Mouse (Mus musculus) layer of hippocampus, postnatal 36 days (tissue): ENCODE results near the gene 4933424G06Rik. TPM values are rescaled to one million over a fixed set of nuclear protein-coding genes. Genes with fewer than 3 reads are reported as not detected.

Experiments
- DNase-seq, 2 experiments: peaks; one replicate each; pipeline ENCODE4 v3.0.0; 2022
- total RNA-seq, 2 experiments: library from RNA; stranded (reverse); gene quantifications; 2 replicates each; pipeline ENCODE4 v1.2.3; 2021

4933424G06Rik gene
- total RNA-seq, 2 experiments from 2014 or later, result not detected

GRCm38 (mm10) chr1:36711104-36711503 is 1.2 kb downstream of the 4933424G06Rik start:
- DNase-seq, result no peak

- DNase-seq, result no peak
Observed at GRCm38 (mm10) chr1:36714311-36714710, 4.4 kb downstream of the 4933424G06Rik start, which contains the start of gene Actr1b. Actr1b (minus strand) TSS chr1:36714422.

GRCm38 (mm10) chr1:36718786-36719185 is 8.8 kb downstream of the 4933424G06Rik start:
- no peak for DNase-seq

GRCm38 (mm10) chr1:36723146-36724056 is 13.5 kb downstream of the 4933424G06Rik start:
- DNase-seq, result no peak

GRCm38 (mm10) chr1:36724057-36724431 is 14.1 kb downstream of the 4933424G06Rik start:
- no peak for DNase-seq

GRCm38 (mm10) chr1:36737300-36737699 is 27.4 kb downstream of the 4933424G06Rik start:
- peak; percentile 71 to 79 for DNase-seq

GRCm38 (mm10) chr1:36739231-36739630 is 29.3 kb downstream of the 4933424G06Rik start:
- no peak for DNase-seq

- DNase-seq, result no peak
Observed at GRCm38 (mm10) chr1:36743046-36743445, 33.1 kb downstream of the 4933424G06Rik start.

GRCm38 (mm10) chr1:36744268-36744944 is 34.5 kb downstream of the 4933424G06Rik start:
- peak; percentile 67 to 71 for DNase-seq

GRCm38 (mm10) chr1:36745661-36746060 is 35.7 kb downstream of the 4933424G06Rik start:
- DNase-seq, result no peak

- DNase-seq, result no peak
Observed at GRCm38 (mm10) chr1:36746452-36746851, 36.5 kb downstream of the 4933424G06Rik start.

GRCm38 (mm10) chr1:36753932-36754675 is 44.2 kb downstream of the 4933424G06Rik start:
- DNase-seq, result no peak

GRCm38 (mm10) chr1:36758553-36758952 is 48.6 kb downstream of the 4933424G06Rik start:
- no peak for DNase-seq

GRCm38 (mm10) chr1:36759076-36759475 is 49.1 kb downstream of the 4933424G06Rik start:
- no peak for DNase-seq

GRCm38 (mm10) chr1:36760401-36760800 is 50.5 kb downstream of the 4933424G06Rik start:
- DNase-seq, result no peak

GRCm38 (mm10) chr1:36761061-36761460 is 51.1 kb downstream of the 4933424G06Rik start:
- no peak for DNase-seq

GRCm38 (mm10) chr1:36761568-36761967 is 51.6 kb downstream of the 4933424G06Rik start, which contains the start of gene Zap70:
Zap70 (plus strand) TSS chr1:36761798.
- no peak for DNase-seq

- DNase-seq, result no peak
Observed at GRCm38 (mm10) chr1:36766431-36767205, 56.7 kb downstream of the 4933424G06Rik start.

GRCm38 (mm10) chr1:36767321-36767720 is 57.4 kb downstream of the 4933424G06Rik start:
- no peak for DNase-seq

- no peak for DNase-seq
Observed at GRCm38 (mm10) chr1:36768786-36769185, 58.8 kb downstream of the 4933424G06Rik start.

- no peak for DNase-seq
Observed at GRCm38 (mm10) chr1:36769951-36770350, 60.0 kb downstream of the 4933424G06Rik start.

- no peak for DNase-seq
Observed at GRCm38 (mm10) chr1:36770998-36771397, 61.0 kb downstream of the 4933424G06Rik start.
